8 mouse cellular contexts compared by ENCODE assay signal in the genomic region with DNA sequence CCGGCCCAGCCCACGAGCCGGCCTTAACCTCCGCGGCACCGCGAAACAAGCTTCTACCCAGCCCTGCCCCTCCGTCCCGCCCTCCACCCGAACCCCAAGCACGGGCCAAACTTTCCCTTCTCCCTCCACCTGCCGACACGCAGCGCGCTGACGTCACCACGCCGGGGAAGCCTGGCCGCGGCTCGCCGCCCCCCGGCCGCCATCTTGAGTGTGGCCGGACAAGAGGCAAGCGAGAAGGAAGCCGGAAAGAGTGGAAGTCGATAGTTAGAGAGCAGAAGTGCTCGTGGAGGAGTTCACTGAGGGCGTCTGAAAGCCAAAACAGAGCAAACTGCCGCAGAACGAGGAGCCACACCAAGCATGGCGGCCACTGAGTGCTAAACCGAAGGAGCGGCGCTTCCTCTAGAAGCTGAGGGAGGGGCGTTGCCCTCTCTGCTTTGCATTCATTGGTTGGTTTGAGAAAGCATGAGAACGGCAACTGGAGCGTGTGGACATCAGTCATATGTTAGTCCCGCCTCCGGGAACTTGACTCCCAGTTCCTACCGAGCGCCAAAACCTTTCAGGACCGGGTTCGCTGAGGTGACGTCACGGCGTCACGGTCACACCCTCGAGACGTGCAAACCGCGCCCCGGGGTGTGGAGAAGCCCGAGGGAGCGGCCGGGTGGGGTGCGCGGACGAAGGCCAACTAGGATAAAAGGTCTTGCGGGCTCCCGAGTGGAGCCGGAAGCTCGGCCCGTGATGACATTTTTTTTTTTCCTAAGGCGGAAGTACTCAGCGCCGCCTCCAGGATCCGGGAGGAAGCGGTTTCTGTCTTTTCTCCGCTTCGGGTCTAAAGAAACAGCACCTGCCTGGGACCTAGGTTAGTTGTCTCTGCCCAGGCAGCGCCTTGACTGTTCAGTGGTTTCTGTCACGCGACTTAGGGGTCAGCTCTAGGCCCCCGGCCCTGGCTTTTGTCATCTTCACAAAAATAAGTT. TPM values are rescaled to one million over a fixed set of nuclear protein-coding genes. Genes with fewer than 3 reads are reported as not detected.
A peak's percentile ranks its signal among the peaks of the same experiment; 100 is the strongest.
DNase-seq lines count a peak whose midpoint lies in the region; ATAC-seq and TF ChIP-seq lines count a peak whose summit lies in the region.

TSS of gene Oxsr1 (minus strand) at position 139 of the 971 bp plus-strand sequence.

- H3K27me3 ChIP-seq in hindbrain, postnatal 0 days (ENCODE audit: insufficient read depth, low read length) = no peaks in the 10 kb centered on the region

- H3K27ac ChIP-seq in gastrocnemius, adult 2 months = peak within 1 kb of the TSS; percentile 99
- peak within 1 kb of the TSS; percentile 96 for H3K27ac ChIP-seq in hindbrain, postnatal 0 days
- H3K27ac ChIP-seq in left cerebral cortex, adult 2 months = peak within 1 kb of the TSS; percentile 98

- ATAC-seq in common myeloid progenitor, adult 5-6 weeks (replicated peaks; ENCODE audit: low read depth, poor library complexity, severe bottlenecking) = peak; percentile 94
- ATAC-seq in hindbrain, postnatal 0 days = peak; percentile 98
- peak; percentile 86 for ATAC-seq in megakaryocyte, adult 5-6 weeks (ENCODE audit: poor library complexity, severe bottlenecking)

- no peaks in the 10 kb centered on the region for H3K36me3 ChIP-seq in hindbrain, postnatal 0 days (ENCODE audit: insufficient read depth, low read length)

- peak; percentile 71 for TF ChIP-seq CTCF in gastrocnemius, adult 2 months (IDR thresholded peaks at IDR 0.05)
- TF ChIP-seq CTCF in hindbrain, postnatal 0 days (IDR thresholded peaks at IDR 0.05; ENCODE audit: low read depth) = peak; percentile 72
- TF ChIP-seq CTCF in left cerebral cortex, adult 2 months (IDR thresholded peaks at IDR 0.05) = peak; percentile 58

- 1% methylated on average over 74 of the region's 76 CpGs for WGBS in hindbrain, postnatal 0 days

- H3K9me3 ChIP-seq in hindbrain, postnatal 0 days (ENCODE audit: low read length) = no peaks in the 10 kb centered on the region

- peak within 1 kb of the TSS; percentile 83 for H3K9ac ChIP-seq in hindbrain, postnatal 0 days (replicated peaks; ENCODE audit: low read length)

- intact Hi-C loops in gastrocnemius, adult 2 months (cut with DNase I) = loop anchor here (2.0 kb wide), 1 partner anchor 18 kb away; the partner anchor contains the start of gene Myd88
- intact Hi-C loops in left cerebral cortex, adult 2 months (cut with DNase I) = loop anchor here (1.0 to 10.0 kb wide), 4 partner anchors 18 to 572 kb away; partner anchors contain the start of genes Ctdspl, Dlec1 and Wdr48

- peak within 1 kb of the TSS; percentile 94 for H3K4me2 ChIP-seq in hindbrain, postnatal 0 days (ENCODE audit: low read depth, low read length)

- H3K4me1 ChIP-seq in hindbrain, postnatal 0 days (ENCODE audit: insufficient read depth, low read length) = peaks cover 7% of the 10 kb centered on the region; the same call in 1 of the 2 replicates

- peak within 1 kb of the TSS; percentile 83 for H3K4me3 ChIP-seq in gastrocnemius, adult 2 months
- H3K4me3 ChIP-seq in hindbrain, postnatal 0 days (ENCODE audit: low read length) = peak within 1 kb of the TSS; percentile 92
- H3K4me3 ChIP-seq in left cerebral cortex, adult 2 months = peak within 1 kb of the TSS; percentile 90

- peak; percentile 100 for DNase-seq in ZHBTc4 (ENCODE audit: low read depth, low spot score)
- peak; percentile 99 for DNase-seq in gastrocnemius, adult 2 months
- peak; percentile 99 for DNase-seq in hindbrain, postnatal 0 days (ENCODE audit: low spot score)
- DNase-seq in left cerebral cortex, adult 2 months (ENCODE audit: extremely low spot score in 1 of 2, low spot score in 2 of 2) = peak; percentile 98 to 99
- peak; percentile 99 to 100 for DNase-seq in right cerebral cortex, adult 2 months (ENCODE audit: low spot score in 2 of 2)
- peak; percentile 99 for DNase-seq in urinary bladder, postnatal 14 days (ENCODE audit: low spot score)

RNA-seq across cellular contexts. Expression of gene Oxsr1, which starts in this region (rescaled TPM):
- 35.4 and 35.5 TPM in 2 replicates for total RNA-seq in common myeloid progenitor, adult 5-6 weeks (2017)
- total RNA-seq in gastrocnemius, adult 2 months (2021) = 10 to 100 TPM; 55.9 to 64.1 TPM
- 39.6 and 41.0 TPM in 2 replicates for total RNA-seq in hindbrain, postnatal 0 days (2014; rRNA removed)
- 9.6 and 10.9 TPM in 2 replicates for polyA plus RNA-seq in hindbrain, postnatal 0 days (2015; fragmentation: Nextera tagmentation; extraction: Ambion mirVana)
- 10 to 100 TPM; 31.1 to 33.9 TPM for total RNA-seq in left cerebral cortex, adult 2 months (2021)
- 14.3 and 16.8 TPM in 2 replicates for total RNA-seq in megakaryocyte, adult 5-6 weeks (2015)
- 35.1 and 36.9 TPM in 2 replicates for total RNA-seq in megakaryocyte, adult 5-6 weeks (2017)

Comparison
In these comparisons a context has a peak if more than half of its experiments do, and no peak if none do; other contexts are left out.
1. Peak in every context shown above with its lines: DNase-seq, ATAC-seq, H3K4me3 ChIP-seq and H3K27ac ChIP-seq.